Mouse (Mus musculus) neutrophil, adult 5-6 weeks (primary cell): ENCODE measurements around the gene Parvb. TPM values are rescaled to one million over a fixed set of nuclear protein-coding genes. Genes with fewer than 3 reads are reported as not detected.
A peak's percentile ranks its signal among the peaks of the same experiment; 100 is the strongest.

Experiments used
- ATAC-seq: fragments of 151-379, 151-347 bp; 2 replicates; pipeline ENCODE4 v1.8.0; 2017; ENCODE audit warnings: mild to moderate bottlenecking, moderate TSS enrichment; ENCODE audit not compliant: insufficient number of reproducible peaks, poor library complexity, low FRiP score, severe bottlenecking; ENCODE audit errors: extremely low read depth
- total RNA-seq: library from RNA; stranded (forward); fragments of 200-1000 nt; gene quantifications from 2 replicates; pipeline ENCODE4 v1.2.3, GENCODE M21; 2017

Gene Parvb
- total RNA-seq, 1 experiment from 2014 or later = 10.5 TPM

DNA sequence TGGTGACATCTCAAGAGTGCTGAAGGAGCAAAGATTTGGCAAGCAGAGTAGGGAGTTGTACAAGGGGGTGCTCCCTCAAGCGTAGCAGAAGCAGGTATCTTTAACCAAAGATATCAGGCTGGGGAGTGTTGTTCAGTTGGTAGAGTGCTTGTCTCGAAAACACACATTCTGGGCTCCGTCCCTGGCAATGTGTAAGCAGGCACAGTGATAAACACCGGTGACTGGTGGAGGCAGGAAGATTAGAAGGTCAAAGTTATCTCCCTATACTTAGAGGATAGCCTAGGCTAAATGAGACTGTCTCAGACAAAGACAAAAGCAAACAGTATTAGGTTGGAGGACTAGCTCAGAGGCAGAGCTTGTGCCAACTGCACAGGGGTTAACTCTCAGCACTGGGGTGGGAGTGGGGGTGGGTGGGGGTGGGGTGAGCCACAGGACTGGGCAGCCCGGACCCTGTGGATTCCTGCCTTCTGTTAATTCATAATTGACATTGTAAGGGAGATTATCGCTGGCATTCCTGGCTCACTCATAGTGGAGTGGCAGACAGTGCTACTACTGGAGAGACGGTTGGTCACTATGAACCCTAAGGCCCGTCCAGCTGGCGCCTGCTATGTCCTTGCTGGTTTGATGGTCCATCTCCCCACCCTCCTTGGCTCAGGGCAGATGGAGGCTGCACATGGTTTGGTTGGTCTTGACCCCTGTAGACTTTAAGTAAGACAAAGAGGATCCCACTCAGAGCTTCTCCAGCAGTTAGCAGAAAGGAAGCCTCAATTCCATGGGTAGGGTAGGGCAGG, 79.6 kb downstream of the Parvb start:
- no peak for ATAC-seq

GRCm38 (mm10) chr15:84312878-84313565, 81.2 kb downstream of the Parvb start:
- peak; percentile 45; the same call in 1 of the 2 replicates for ATAC-seq

DNA sequence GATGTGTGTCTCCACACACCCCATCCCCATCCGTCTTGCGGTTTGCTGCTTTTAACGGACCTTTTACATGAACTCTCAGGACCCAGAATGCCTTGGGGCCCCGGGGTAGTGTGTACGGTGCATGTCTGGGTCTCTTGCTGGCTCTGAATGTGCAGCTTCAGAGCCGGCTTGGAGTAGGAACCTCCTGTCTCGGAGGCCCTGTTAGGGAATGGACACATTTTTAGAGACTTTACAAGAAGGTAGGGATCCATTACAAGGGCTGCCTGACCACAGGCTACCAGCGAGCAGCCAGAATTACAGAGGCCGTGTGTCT, 81.7 kb downstream of the Parvb start:
- peak; percentile 38 for ATAC-seq

- no peak for ATAC-seq
Measured at GRCm38 (mm10) chr15:84314420-84315080, 82.7 kb downstream of the Parvb start.

DNA sequence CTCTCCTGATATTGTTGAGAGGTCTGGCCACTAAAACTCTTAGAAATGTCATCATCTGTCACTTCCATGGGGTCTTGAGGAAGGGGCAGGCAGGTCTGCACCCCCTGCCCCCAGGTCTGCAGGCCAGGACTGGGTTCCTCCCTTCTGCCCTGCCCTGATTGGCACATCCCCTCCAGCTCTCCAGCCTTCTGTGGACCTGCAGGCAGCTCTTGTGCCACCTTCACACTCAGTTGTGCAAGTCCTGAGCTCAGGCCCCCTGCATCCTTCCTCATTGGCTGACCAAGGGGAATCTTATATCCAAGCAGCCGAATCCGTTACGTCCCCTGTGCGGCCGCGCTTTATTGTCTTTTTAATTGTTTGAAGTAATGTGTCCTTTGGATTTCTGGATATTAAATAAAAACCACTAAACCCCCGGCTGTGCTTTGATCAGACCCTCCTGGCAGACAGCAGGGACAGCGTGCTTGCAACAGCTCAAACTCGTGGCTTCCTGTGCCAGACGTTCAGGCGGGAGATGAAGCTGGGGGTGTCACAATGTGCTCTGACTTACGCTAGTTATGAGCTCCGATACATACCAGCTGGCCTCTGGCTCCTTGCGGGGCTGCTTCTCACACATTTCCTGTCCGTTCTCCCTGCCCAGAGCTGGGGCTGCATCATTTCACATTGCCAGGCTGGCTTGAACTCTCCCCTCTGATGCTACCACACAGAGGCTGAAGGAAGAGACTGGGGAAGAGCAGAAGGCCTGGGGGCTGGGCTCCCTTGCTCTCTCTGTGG, 83.6 kb downstream of the Parvb start:
- peak; percentile 62 for ATAC-seq

- no peak for ATAC-seq
Measured at GRCm38 (mm10) chr15:84319393-84319792, 87.5 kb downstream of the Parvb start.

DNA sequence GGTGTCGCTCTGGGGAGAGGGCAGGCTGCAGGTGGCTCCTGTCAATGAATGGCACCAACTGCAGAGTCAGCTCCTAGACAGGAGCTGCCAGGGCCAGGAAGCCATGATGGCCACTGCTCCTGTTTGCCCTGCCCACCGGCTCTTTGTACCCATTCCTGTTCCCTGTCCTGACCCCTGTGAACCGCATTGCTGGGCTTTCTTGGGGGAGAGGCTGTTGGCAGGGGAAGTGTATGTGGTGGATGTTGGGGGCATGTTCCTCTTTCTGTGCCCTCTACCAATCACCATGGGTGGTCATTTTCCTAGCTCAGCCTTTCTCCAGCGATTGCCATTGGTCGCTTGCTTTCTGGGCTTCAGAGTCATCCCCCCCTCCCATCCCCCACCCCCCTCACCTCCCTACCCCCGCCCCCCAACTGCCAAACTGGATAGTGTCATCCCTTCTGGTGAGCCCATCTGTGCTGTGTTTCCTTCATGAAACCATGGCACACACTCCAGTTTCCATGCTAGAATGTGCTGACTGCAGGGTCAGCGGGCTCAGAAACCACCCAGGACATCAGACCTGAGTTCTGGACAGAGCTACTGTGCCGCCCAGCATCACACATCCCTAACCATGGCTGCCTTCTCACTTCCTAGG, 89.8 kb downstream of the Parvb start:
- no peak for ATAC-seq

DNA sequence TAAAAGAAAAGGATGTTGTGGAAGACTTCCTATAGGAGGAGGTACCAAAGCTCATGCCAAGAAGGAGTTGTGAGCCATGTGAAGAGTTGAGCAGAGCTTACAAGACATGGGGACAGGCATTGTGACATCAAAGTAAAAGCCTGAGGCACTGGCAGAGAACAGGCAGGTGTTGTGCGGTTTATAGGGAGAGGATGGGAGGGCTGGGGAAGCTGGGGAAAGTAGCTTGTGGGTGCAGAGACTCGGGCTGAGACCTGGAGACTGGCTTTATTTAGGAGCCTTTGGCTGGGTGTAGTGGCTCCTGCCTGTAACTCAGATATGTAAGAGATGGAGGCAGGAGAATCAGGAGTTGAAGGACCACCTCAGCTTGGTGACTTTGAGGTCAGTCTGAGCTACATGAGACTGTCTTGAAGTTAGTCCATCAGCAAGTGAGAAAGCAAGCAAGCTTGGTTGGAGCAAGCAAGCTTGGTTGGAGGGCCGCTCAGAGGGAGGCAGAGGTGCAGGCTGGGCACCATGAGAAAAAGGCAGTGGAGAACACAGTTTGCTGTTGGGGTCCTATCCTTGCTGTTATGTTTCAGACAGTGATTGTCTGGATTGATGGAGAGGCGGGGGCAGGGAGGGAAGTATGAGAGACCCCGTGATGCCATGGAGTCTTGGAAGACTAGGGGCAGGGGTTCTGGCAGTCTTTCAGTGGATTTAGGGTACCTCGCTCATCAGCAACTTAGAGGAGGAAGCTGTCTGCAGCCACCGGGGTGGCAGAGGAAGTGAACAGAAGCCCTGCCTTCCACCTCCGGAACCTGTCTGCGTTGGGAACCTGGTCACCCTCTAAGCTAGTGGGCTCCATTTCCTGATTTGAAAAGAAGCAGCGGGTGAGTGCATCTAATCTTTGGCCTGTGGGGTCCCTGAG, 92.4 kb downstream of the Parvb start, which contains the start of gene Parvg:
TSS of gene Parvg (plus strand) at position 61 of the 904 bp plus-strand sequence.
- peak; percentile 56 for ATAC-seq

DNA sequence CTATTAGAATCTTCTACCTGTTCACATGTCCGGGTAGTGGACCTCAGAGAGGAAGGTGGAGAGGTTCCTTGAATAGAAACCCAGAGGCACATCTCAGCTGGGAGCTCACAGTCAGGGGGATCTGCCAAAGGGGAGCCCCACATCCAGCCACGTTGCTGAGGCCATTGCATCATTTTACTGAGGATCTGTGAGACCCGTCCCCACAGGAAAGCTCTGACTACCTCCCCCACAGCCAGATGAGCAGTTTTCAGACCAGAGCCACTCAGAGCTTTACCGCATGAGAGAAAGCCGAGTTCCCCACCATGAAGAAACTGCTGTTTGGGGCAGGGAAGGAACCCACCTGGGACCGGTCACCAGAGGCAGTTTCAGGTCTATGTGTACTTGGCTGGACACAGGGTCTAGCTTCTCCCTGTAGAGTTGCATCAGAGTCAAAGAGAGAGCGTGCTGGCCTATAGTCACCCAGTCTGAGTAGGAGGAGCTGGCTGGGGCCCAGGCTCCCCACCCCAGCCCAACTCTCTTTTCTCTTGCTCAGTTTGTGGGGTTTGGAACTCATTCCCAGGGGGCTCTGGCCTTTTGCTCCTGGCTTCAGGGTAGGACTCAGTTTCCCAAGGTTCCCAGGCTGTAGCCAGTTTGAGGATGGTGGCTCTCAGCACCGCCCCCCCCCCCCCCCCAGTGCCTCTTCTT, 93.2 kb downstream of the Parvb start:
- peak; percentile 18; the same call in 1 of the 2 replicates for ATAC-seq

GRCm38 (mm10) chr15:84325736-84326135, 93.9 kb downstream of the Parvb start:
- no peak for ATAC-seq

DNA sequence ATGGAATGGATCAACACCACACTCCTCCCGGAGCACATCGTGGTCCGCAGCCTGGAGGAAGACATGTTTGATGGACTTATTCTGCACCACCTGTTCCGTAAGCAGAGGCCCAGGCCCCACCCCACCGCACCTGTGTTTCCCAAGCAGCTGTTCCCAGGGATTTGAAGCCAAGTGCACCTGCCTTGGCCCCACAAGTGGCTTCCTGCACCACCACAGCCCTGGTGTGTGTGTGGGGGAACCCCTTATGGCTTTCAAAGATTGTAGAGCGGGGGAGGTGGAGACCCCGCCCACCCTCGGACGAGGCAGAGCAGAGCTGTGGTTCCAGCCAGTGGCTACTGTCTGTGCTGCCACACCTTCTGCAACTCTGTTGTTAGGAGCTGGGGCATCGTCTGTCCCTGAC, 97.0 kb downstream of the Parvb start:
- no peak for ATAC-seq

DNA sequence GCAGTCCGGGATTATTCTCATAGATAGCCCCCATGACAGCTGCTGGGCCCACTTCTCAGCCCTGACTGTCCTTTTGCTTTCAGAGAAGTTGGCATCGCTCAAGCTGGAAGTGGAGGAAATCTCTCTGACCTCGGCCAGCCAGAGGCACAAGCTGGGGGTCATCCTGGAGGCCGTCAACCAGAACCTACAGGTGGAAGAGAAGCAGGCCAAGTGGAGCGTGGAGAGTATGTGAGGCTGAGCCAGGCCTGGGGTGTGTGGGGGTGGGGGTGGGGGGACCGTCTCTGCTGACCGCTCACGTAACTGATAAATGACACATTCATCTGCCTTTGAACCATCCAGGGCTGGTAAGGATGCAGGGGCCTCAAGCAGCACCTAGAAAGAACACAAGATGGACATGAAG, 98.1 kb downstream of the Parvb start:
- no peak for ATAC-seq

GRCm38 (mm10) chr15:84331066-84331612, 99.3 kb downstream of the Parvb start:
- ATAC-seq = no peak

GRCm38 (mm10) chr15:84336281-84336817, 104.5 kb downstream of the Parvb start:
- ATAC-seq = no peak

DNA sequence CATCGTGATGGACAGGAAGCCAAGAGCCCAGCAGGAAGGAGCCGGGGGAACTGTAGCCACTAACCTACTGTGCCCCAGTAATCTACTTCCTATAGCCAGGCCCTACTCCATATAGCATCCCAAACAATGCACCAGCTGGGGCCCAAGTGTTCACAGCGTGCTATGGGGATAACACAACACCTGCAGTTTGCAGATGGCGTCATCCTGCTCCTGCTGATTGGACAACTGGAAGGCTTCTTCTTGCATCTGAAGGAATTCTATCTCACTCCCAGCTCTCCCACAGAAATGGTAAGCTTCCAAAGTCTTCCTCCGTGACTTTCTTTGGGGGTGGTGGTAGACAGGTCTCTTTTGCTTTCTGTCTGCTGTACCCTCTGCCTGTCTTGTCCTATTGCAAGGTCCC, 105.8 kb downstream of the Parvb start:
- ATAC-seq = no peak

GRCm38 (mm10) chr15:84340926-84341325, 109.1 kb downstream of the Parvb start:
- ATAC-seq = no peak

- ATAC-seq = no peak
Measured at GRCm38 (mm10) chr15:84348769-84349168, 116.9 kb downstream of the Parvb start.
